Mouse (Mus musculus) ES-E14 (cell line): ENCODE measurements around the gene Eif5a.

Experiments used
- MAFK ChIP-seq: IDR thresholded peaks from 2 replicates; pipeline ENCODE4 v1.6.1; 2014; ENCODE audit warnings: mild to moderate bottlenecking, low read depth, low read length, inconsistent platforms; ENCODE audit not compliant: insufficient read depth
- ZNF384 ChIP-seq: IDR thresholded peaks from 2 replicates; pipeline ENCODE4 v1.6.1; 2012; ENCODE audit warnings: low read depth, low read length, inconsistent platforms

DNA sequence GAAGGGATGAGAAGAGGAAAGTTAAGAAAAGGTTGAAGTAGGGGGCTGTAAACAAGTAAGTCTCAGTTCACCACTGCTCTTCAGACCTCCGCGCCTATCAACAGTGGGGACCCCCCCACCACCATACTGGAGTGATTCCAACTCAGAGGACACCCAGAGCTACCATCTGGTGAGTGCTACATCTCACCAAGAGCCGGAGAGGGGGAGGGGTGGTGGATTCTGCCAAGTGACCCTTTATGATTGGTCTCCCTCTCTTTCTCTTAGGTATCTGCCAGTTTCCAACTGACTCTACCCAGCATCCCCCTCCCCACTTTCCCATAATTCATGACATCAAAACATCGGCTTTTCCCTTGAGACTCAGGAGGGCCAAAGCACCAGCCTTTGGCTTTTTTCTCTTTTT, 19.2 kb upstream of the Eif5a start:
- TF ChIP-seq MAFK (no peak), ZNF384 (no peak)
